Mouse (Mus musculus) retina, embryonic 14.5 days (tissue): ENCODE results near the gene Acot12.

ENCODE experiments used
- DNase-seq: peaks from one replicate; pipeline ENCODE4 v3.0.0-alpha.2; 2015; ENCODE audit warnings: low spot score

Gene Acot12

GRCm38 (mm10) chr13:91741280-91742047 is at the start of gene Acot12:
Acot12 (plus strand) TSS chr13:91741512.
- DNase-seq, result peak; percentile 69

GRCm38 (mm10) chr13:91693615-91694014 is 47.7 kb upstream of the Acot12 start:
- no peak for DNase-seq

GRCm38 (mm10) chr13:91695406-91695805 is 45.9 kb upstream of the Acot12 start:
- DNase-seq, result no peak

GRCm38 (mm10) chr13:91696109-91696645 is 45.1 kb upstream of the Acot12 start:
- no peak for DNase-seq

- DNase-seq, result peak; percentile 75
Observed at GRCm38 (mm10) chr13:91697011-91697410, 44.3 kb upstream of the Acot12 start.

GRCm38 (mm10) chr13:91702337-91702736 is 39.0 kb upstream of the Acot12 start:
- DNase-seq, result no peak

GRCm38 (mm10) chr13:91719487-91719886 is 21.8 kb upstream of the Acot12 start:
- DNase-seq, result no peak

- peak; percentile 21 for DNase-seq
Observed at GRCm38 (mm10) chr13:91723108-91723735, 18.1 kb upstream of the Acot12 start.

GRCm38 (mm10) chr13:91723736-91724119 is 17.6 kb upstream of the Acot12 start:
- no peak for DNase-seq

GRCm38 (mm10) chr13:91724211-91724610 is 17.1 kb upstream of the Acot12 start:
- DNase-seq, result no peak

GRCm38 (mm10) chr13:91725130-91725529 is 16.2 kb upstream of the Acot12 start:
- no peak for DNase-seq

GRCm38 (mm10) chr13:91727899-91728298 is 13.4 kb upstream of the Acot12 start:
- no peak for DNase-seq

- no peak for DNase-seq
Observed at GRCm38 (mm10) chr13:91737191-91737590, 4.1 kb upstream of the Acot12 start.

- DNase-seq, result no peak
Observed at GRCm38 (mm10) chr13:91740851-91741250, 461 bp upstream of the Acot12 start.

GRCm38 (mm10) chr13:91743180-91743579 is 1.9 kb downstream of the Acot12 start:
- DNase-seq, result no peak

- no peak for DNase-seq
Observed at GRCm38 (mm10) chr13:91746470-91746869, 5.2 kb downstream of the Acot12 start.

GRCm38 (mm10) chr13:91748401-91748800 is 7.1 kb downstream of the Acot12 start:
- no peak for DNase-seq

GRCm38 (mm10) chr13:91749981-91750380 is 8.7 kb downstream of the Acot12 start:
- no peak for DNase-seq

GRCm38 (mm10) chr13:91753724-91754123 is 12.4 kb downstream of the Acot12 start:
- no peak for DNase-seq

- no peak for DNase-seq
Observed at GRCm38 (mm10) chr13:91754762-91755161, 13.4 kb downstream of the Acot12 start.

- DNase-seq, result no peak
Observed at GRCm38 (mm10) chr13:91756230-91756629, 14.9 kb downstream of the Acot12 start.

- DNase-seq, result no peak
Observed at GRCm38 (mm10) chr13:91758316-91759048, 17.2 kb downstream of the Acot12 start.

- DNase-seq, result no peak
Observed at GRCm38 (mm10) chr13:91759791-91760190, 18.5 kb downstream of the Acot12 start.
